Mouse (Mus musculus) left cerebral cortex, adult 2 months (tissue): Measurements from ENCODE around the gene Faf1. TPM values are rescaled to one million over a fixed set of nuclear protein-coding genes. Genes with fewer than 3 reads are reported as not detected.

Source experiments
- DNase-seq, 2 experiments: peaks; one replicate each; pipeline ENCODE4 v3.0.0; 2021 to 2022; ENCODE audit warnings: low spot score in 2 of 2, mixed read lengths in 1 of 2; ENCODE audit errors: extremely low spot score in 1 of 2
- H3K27ac ChIP-seq: fragments of 200-600 bp; 2 replicates; pipeline ENCODE4 v1.8.1; 2022
- H3K4me3 ChIP-seq: fragments of 200-600 bp; 2 replicates; pipeline ENCODE4 v1.8.1; 2022
- CTCF ChIP-seq: fragments of 200-600 bp; IDR thresholded peaks from 2 replicates; pipeline ENCODE4 v1.8.1; 2022; ENCODE audit warnings: antibody characterized with exemption, mild to moderate bottlenecking, moderate library complexity
- intact Hi-C: fragments of 180-260 bp; cut with DNase I; formaldehyde crosslinking; loops from one replicate; pipeline ENCODE4 v1.15.1; 2025
- total RNA-seq, 2 experiments: library from RNA; stranded (reverse); gene quantifications; 2 replicates each; pipeline ENCODE4 v1.2.3; 2021

Gene Faf1
- total RNA-seq, 2 experiments from 2014 or later, result 24.0 to 24.3 TPM

GRCm38 (mm10) chr4:109656301-109656700 lies 20.1 kb upstream of the Faf1 start:
- intact Hi-C loops, result loop anchor here (2.0 kb wide), 1 partner anchor 324 kb away; no protein-coding TSS in a partner anchor
- no peak for DNase-seq
- Histone ChIP-seq H3K4me3 (no peak overlapping the region), H3K27ac (no peak overlapping the region)
- no peak for TF ChIP-seq CTCF

- Histone ChIP-seq H3K27ac (0 out of 2 replicates have a peak overlapping the region, but pooled peaks have one; percentile 36), H3K4me3 (peak overlapping the region; percentile 55)
- intact Hi-C loops, result loop anchor here (2.0 kb wide), 1 partner anchor 324 kb away; no protein-coding TSS in a partner anchor
- TF ChIP-seq CTCF, result no peak
- DNase-seq, result peak in 1 of 2 experiments; percentile 22
These were observed 19.2 kb upstream of the Faf1 start for GRCm38 (mm10) chr4:109657021-109657850.

- DNase-seq, result no peak
- TF ChIP-seq CTCF, result no peak
- Histone ChIP-seq H3K4me3 (peak overlapping the region; percentile 55), H3K27ac (no peak overlapping the region)
- intact Hi-C loops, result loop anchor here (2.0 kb wide), 1 partner anchor 323 kb away; no protein-coding TSS in a partner anchor
These were observed 18.4 kb upstream of the Faf1 start for GRCm38 (mm10) chr4:109657851-109658500.

GRCm38 (mm10) chr4:109658826-109659225 lies 17.6 kb upstream of the Faf1 start:
- intact Hi-C loops, result no loop called here
- Histone ChIP-seq H3K27ac (no peak overlapping the region), H3K4me3 (no peak overlapping the region)
- no peak for TF ChIP-seq CTCF
- DNase-seq, result no peak

GRCm38 (mm10) chr4:109659571-109659970 lies 16.8 kb upstream of the Faf1 start:
- Histone ChIP-seq H3K27ac (no peak overlapping the region), H3K4me3 (no peak overlapping the region)
- TF ChIP-seq CTCF, result no peak
- intact Hi-C loops, result no loop called here
- DNase-seq, result no peak

GRCm38 (mm10) chr4:109660568-109660967 lies 15.8 kb upstream of the Faf1 start:
- Histone ChIP-seq H3K4me3 (no peak overlapping the region), H3K27ac (no peak overlapping the region)
- no peak for DNase-seq
- intact Hi-C loops, result no loop called here
- TF ChIP-seq CTCF, result no peak

- TF ChIP-seq CTCF, result no peak
- intact Hi-C loops, result no loop called here
- DNase-seq, result no peak
- Histone ChIP-seq H3K27ac (no peak overlapping the region), H3K4me3 (no peak overlapping the region)
These were observed 15.2 kb upstream of the Faf1 start for GRCm38 (mm10) chr4:109661183-109661582.

GRCm38 (mm10) chr4:109662271-109662670 lies 14.1 kb upstream of the Faf1 start:
- intact Hi-C loops, result no loop called here
- TF ChIP-seq CTCF, result no peak
- Histone ChIP-seq H3K27ac (no peak overlapping the region), H3K4me3 (no peak overlapping the region)
- DNase-seq, result no peak

GRCm38 (mm10) chr4:109664091-109664490 lies 12.3 kb upstream of the Faf1 start:
- Histone ChIP-seq H3K4me3 (no peak overlapping the region), H3K27ac (no peak overlapping the region)
- no peak for TF ChIP-seq CTCF
- intact Hi-C loops, result loop anchor here (2.0 kb wide), 1 partner anchor 317 kb away; no protein-coding TSS in a partner anchor
- DNase-seq, result no peak

GRCm38 (mm10) chr4:109665101-109665981 lies 11.0 kb upstream of the Faf1 start:
- DNase-seq, result no peak
- no peak for TF ChIP-seq CTCF
- peak overlapping the region; percentile 59; the same call in 1 of the 2 replicates for H3K27ac ChIP-seq
- peak overlapping the region; percentile 76 for H3K4me3 ChIP-seq
- intact Hi-C loops, result loop anchor here (2.0 kb wide), 1 partner anchor 315 kb away; no protein-coding TSS in a partner anchor

- no peak for TF ChIP-seq CTCF
- peak; percentile 33 to 37 for DNase-seq
- peak overlapping the region; percentile 76 for H3K4me3 ChIP-seq
- peak overlapping the region; percentile 59 for H3K27ac ChIP-seq
- intact Hi-C loops, result loop anchor here (2.0 kb wide), 1 partner anchor 315 kb away; no protein-coding TSS in a partner anchor
These were observed 10.4 kb upstream of the Faf1 start for GRCm38 (mm10) chr4:109665982-109666460.
